In genomic region chr12:86726120-86726640, GRCm38 (mm10) we compare ENCODE assay signal across 7 mouse cellular contexts. TPM values are rescaled to one million over a fixed set of nuclear protein-coding genes. Genes with fewer than 3 reads are reported as not detected.
DNase-seq lines count a peak whose midpoint lies in the region; ATAC-seq lines count a peak whose summit lies in the region.

Gene Angel1 (minus strand): TSS chr12:86726460.

- peak; percentile 96 for ATAC-seq in embryonic facial prominence, embryonic 12.5 days (ENCODE audit: insufficient number of reproducible peaks, insufficient read depth, low FRiP score, low TSS enrichment)
- ATAC-seq in limb, embryonic 11.5 days (ENCODE audit: insufficient number of reproducible peaks, low FRiP score, low TSS enrichment, low read depth) = peak; percentile 98
- ATAC-seq in midbrain, embryonic 14.5 days (ENCODE audit: low FRiP score, low TSS enrichment) = peak; percentile 99

- peak within 1 kb of the TSS; percentile 76 for H3K4me2 ChIP-seq in embryonic facial prominence, embryonic 12.5 days (replicated peaks)
- H3K4me2 ChIP-seq in limb, embryonic 11.5 days (ENCODE audit: low read depth, severe bottlenecking) = peak within 1 kb of the TSS; percentile 92
- H3K4me2 ChIP-seq in midbrain, embryonic 14.5 days (ENCODE audit: low read length) = peak within 1 kb of the TSS; percentile 85

- H3K36me3 ChIP-seq in embryonic facial prominence, embryonic 12.5 days = no peaks in the 10 kb centered on the region
- no peaks in the 10 kb centered on the region for H3K36me3 ChIP-seq in limb, embryonic 11.5 days (ENCODE audit: control insufficient read depth, insufficient read depth, low read length)
- no peaks in the 10 kb centered on the region for H3K36me3 ChIP-seq in midbrain, embryonic 14.5 days (ENCODE audit: control insufficient read depth, insufficient read depth, low read length)

- WGBS in embryonic facial prominence, embryonic 12.5 days = under 1% methylated on average over 44 of the region's 44 CpGs
- under 1% methylated on average over 43 of the region's 44 CpGs for WGBS in limb, embryonic 11.5 days
- WGBS in midbrain, embryonic 14.5 days = under 1% methylated on average over 44 of the region's 44 CpGs

- H3K4me1 ChIP-seq in embryonic facial prominence, embryonic 12.5 days = 0 out of 2 replicates have a peak, but pooled peaks cover 3% of the 10 kb centered on the region
- H3K4me1 ChIP-seq in limb, embryonic 11.5 days (ENCODE audit: control insufficient read depth, insufficient read depth, low read length) = no peaks in the 10 kb centered on the region
- H3K4me1 ChIP-seq in midbrain, embryonic 14.5 days (ENCODE audit: control insufficient read depth, insufficient read depth, low read length) = 0 out of 2 replicates have a peak, but pooled peaks cover 5% of the 10 kb centered on the region

- H3K27me3 ChIP-seq in embryonic facial prominence, embryonic 12.5 days = no peaks in the 10 kb centered on the region
- no peaks in the 10 kb centered on the region for H3K27me3 ChIP-seq in limb, embryonic 11.5 days (ENCODE audit: control insufficient read depth, insufficient read depth, low read length)
- H3K27me3 ChIP-seq in midbrain, embryonic 14.5 days (ENCODE audit: control insufficient read depth, insufficient read depth, low read length) = no peaks in the 10 kb centered on the region

- peak; percentile 98 for DNase-seq in adrenal gland, postnatal 25 days
- DNase-seq in heart, adult 11 months = peak; percentile 99
- peak; percentile 97 for DNase-seq in kidney, adult 18-20 months
- peak; percentile 98 for DNase-seq in limb, embryonic 11.5 days (ENCODE audit: low spot score)
- peak; percentile 98 for DNase-seq in midbrain, embryonic 14.5 days
- peak; percentile 98 for DNase-seq in spleen, adult 18-20 months

- H3K27ac ChIP-seq in embryonic facial prominence, embryonic 12.5 days = peak within 1 kb of the TSS; percentile 57; the same call in 1 of the 2 replicates
- no peak within 1 kb of the TSS for H3K27ac ChIP-seq in limb, embryonic 11.5 days (replicated peaks; ENCODE audit: low read depth, low read length)
- H3K27ac ChIP-seq in midbrain, embryonic 14.5 days (replicated peaks; ENCODE audit: low read depth, low read length) = peak within 1 kb of the TSS; percentile 63

- peak within 1 kb of the TSS; percentile 83 for H3K4me3 ChIP-seq in embryonic facial prominence, embryonic 12.5 days
- peak within 1 kb of the TSS; percentile 77 for H3K4me3 ChIP-seq in limb, embryonic 11.5 days (ENCODE audit: low read depth, low read length)
- H3K4me3 ChIP-seq in midbrain, embryonic 14.5 days (replicated peaks; ENCODE audit: low read depth, low read length) = peak within 1 kb of the TSS; percentile 71

- peak within 1 kb of the TSS; percentile 69 for H3K9ac ChIP-seq in embryonic facial prominence, embryonic 12.5 days
- H3K9ac ChIP-seq in limb, embryonic 11.5 days (ENCODE audit: low read length) = peak within 1 kb of the TSS; percentile 71
- H3K9ac ChIP-seq in midbrain, embryonic 14.5 days (replicated peaks; ENCODE audit: low read length) = peak within 1 kb of the TSS; percentile 56

- no peaks in the 10 kb centered on the region for H3K9me3 ChIP-seq in embryonic facial prominence, embryonic 12.5 days
- no peaks in the 10 kb centered on the region for H3K9me3 ChIP-seq in limb, embryonic 11.5 days (ENCODE audit: control insufficient read depth, low read length)
- no peaks in the 10 kb centered on the region for H3K9me3 ChIP-seq in midbrain, embryonic 14.5 days (ENCODE audit: control insufficient read depth, low read length)

RNA-seq across cellular contexts. Expression of gene Angel1, which starts in this region (rescaled TPM):
- total RNA-seq in adrenal gland, postnatal 25 days (2021) = 2.1 and 3.8 TPM in 2 replicates
- 12.9 and 13.9 TPM in 2 replicates for polyA plus RNA-seq in embryonic facial prominence, embryonic 12.5 days (2016; fragmentation: Nextera tagmentation; extraction: Ambion mirVana)
- 9.9 and 12.1 TPM in 2 replicates for polyA plus RNA-seq in limb, embryonic 11.5 days (2014; fragmentation: Nextera tagmentation; extraction: Ambion mirVana)
- polyA plus RNA-seq in midbrain, embryonic 14.5 days (2014; fragmentation: Nextera tagmentation; extraction: Ambion mirVana) = 11.3 and 11.5 TPM in 2 replicates
